Mouse (Mus musculus) heart, embryonic 13.5 days (tissue): ENCODE results near the gene Olfr140. TPM values are rescaled to one million over a fixed set of nuclear protein-coding genes. Genes with fewer than 3 reads are reported as not detected.

ENCODE experiments used
- ATAC-seq: fragments of 200-750 bp; cut with Nextera tagmentation; 2 replicates; pipeline ENCODE4 v1.8.0; 2017; ENCODE audit warnings: moderate TSS enrichment; ENCODE audit not compliant: insufficient number of reproducible peaks, low FRiP score, low TSS enrichment; ENCODE audit errors: extremely low read depth
- H3K27ac ChIP-seq: fragments of 300-500 bp; sonication (generic); replicated peaks from 2 replicates; pipeline ENCODE4 v1.5.1; 2015; ENCODE audit warnings: moderate library complexity, mild to moderate bottlenecking, inconsistent platforms
- H3K27me3 ChIP-seq: fragments of 300-500 bp; sonication (generic); replicated peaks from 2 replicates; pipeline ENCODE4 v1.6.1; 2015; ENCODE audit warnings: mild to moderate bottlenecking, inconsistent platforms
- H3K36me3 ChIP-seq: fragments of 300-500 bp; sonication (generic); 2 replicates; pipeline ENCODE4 v1.6.1; 2015; ENCODE audit warnings: mild to moderate bottlenecking, inconsistent platforms
- H3K4me1 ChIP-seq: fragments of 300-500 bp; sonication (generic); 2 replicates; pipeline ENCODE4 v1.6.1; 2015; ENCODE audit warnings: inconsistent platforms
- H3K4me2 ChIP-seq: fragments of 300-500 bp; sonication (generic); 2 replicates; pipeline ENCODE4 v1.6.1; 2015; ENCODE audit warnings: inconsistent platforms, mild to moderate bottlenecking, moderate library complexity
- H3K4me3 ChIP-seq: fragments of 300-500 bp; sonication (generic); 2 replicates; pipeline ENCODE4 v1.5.1; 2015; ENCODE audit warnings: moderate library complexity, mild to moderate bottlenecking, inconsistent platforms
- H3K9ac ChIP-seq: fragments of 300-500 bp; sonication (generic); 2 replicates; pipeline ENCODE4 v1.6.1; 2015; ENCODE audit warnings: inconsistent platforms, mild to moderate bottlenecking, moderate library complexity
- H3K9me3 ChIP-seq: fragments of 300-500 bp; sonication (generic); 2 replicates; pipeline ENCODE4 v1.6.1; 2016; ENCODE audit warnings: inconsistent platforms
- WGBS: fragments of 180-500 bp; shearing (Covaris S2); methylation state at CpG from one replicate; pipeline ENCODE4 v1.1.7; 2015; ENCODE audit warnings: mixed read lengths; 5-methylcytosine and 5-hydroxymethylcytosine counted together
- polyA plus RNA-seq: library from polyadenylated mRNA; unstranded; fragments of >200 nt; fragmentation: Nextera tagmentation; extraction: Ambion mirVana; gene quantifications from 2 replicates; pipeline ENCODE4 v1.2.1, GENCODE M21; 2015

Gene Olfr140
- not detected in 2 replicates for polyA plus RNA-seq

- 0 out of 2 replicates have a peak, but pooled peaks cover 2% of the 10 kb centered on the region for H3K9me3 ChIP-seq
- H3K4me1 ChIP-seq: no peaks in the 10 kb centered on the region
- H3K4me3 ChIP-seq: no peak within 1 kb of the TSS
- H3K9ac ChIP-seq: no peak within 1 kb of the TSS
- H3K27ac ChIP-seq: no peak within 1 kb of the TSS
- no peak within 1 kb of the TSS for H3K4me2 ChIP-seq
- ATAC-seq: no peak
- no peaks in the 10 kb centered on the region for H3K36me3 ChIP-seq
- no peaks in the 10 kb centered on the region for H3K27me3 ChIP-seq
Measured at GRCm38 (mm10) chr2:90063494-90063893, at the start of gene Olfr140. TSS of gene Olfr140 (minus strand) at chr2:90063594.

GRCm38 (mm10) chr2:90070065-90070464, 6.7 kb upstream of the Olfr140 start:
- H3K9ac ChIP-seq: no peak overlapping the region
- ATAC-seq: no peak
- no peaks in the 10 kb centered on the region for H3K36me3 ChIP-seq
- no peak overlapping the region for H3K4me2 ChIP-seq
- H3K4me3 ChIP-seq: no peak overlapping the region
- H3K27ac ChIP-seq: no peak overlapping the region
- 0 out of 2 replicates have a peak, but pooled peaks cover 2% of the 10 kb centered on the region for H3K9me3 ChIP-seq
- no peaks in the 10 kb centered on the region for H3K4me1 ChIP-seq
- no peaks in the 10 kb centered on the region for H3K27me3 ChIP-seq
- WGBS: 69% methylated on average over 2 of the region's 2 CpGs

GRCm38 (mm10) chr2:90035037-90035436, 28.4 kb downstream of the Olfr140 start, which contains the start of gene Olfr1265:
TSS of gene Olfr1265 (plus strand) at chr2:90035337.
- H3K36me3 ChIP-seq: no peaks in the 10 kb centered on the region
- H3K27ac ChIP-seq: no peak within 1 kb of the TSS
- no peaks in the 10 kb centered on the region for H3K27me3 ChIP-seq
- no peak within 1 kb of the TSS for H3K4me2 ChIP-seq
- no peak within 1 kb of the TSS for H3K9ac ChIP-seq
- no peaks in the 10 kb centered on the region for H3K9me3 ChIP-seq
- H3K4me1 ChIP-seq: no peaks in the 10 kb centered on the region
- H3K4me3 ChIP-seq: no peak within 1 kb of the TSS
- ATAC-seq: no peak

GRCm38 (mm10) chr2:90025477-90025876, 37.9 kb downstream of the Olfr140 start, which contains the start of gene Olfr1264:
TSS of gene Olfr1264 (minus strand) at chr2:90025577.
- H3K9ac ChIP-seq: no peak within 1 kb of the TSS
- H3K27ac ChIP-seq: no peak within 1 kb of the TSS
- no peak within 1 kb of the TSS for H3K4me2 ChIP-seq
- ATAC-seq: no peak
- no peaks in the 10 kb centered on the region for H3K36me3 ChIP-seq
- no peak within 1 kb of the TSS for H3K4me3 ChIP-seq
- 59% methylated on average over 2 of the region's 2 CpGs for WGBS
- H3K27me3 ChIP-seq: no peaks in the 10 kb centered on the region
- no peaks in the 10 kb centered on the region for H3K4me1 ChIP-seq
- 0 out of 2 replicates have a peak, but pooled peaks cover 3% of the 10 kb centered on the region for H3K9me3 ChIP-seq

- Histone ChIP-seq H3K27ac (no peak within 1 kb of the TSS), H3K4me3 (no peak within 1 kb of the TSS), H3K4me2 (no peak within 1 kb of the TSS), H3K4me1 (no peaks in the 10 kb centered on the region), H3K36me3 (no peaks in the 10 kb centered on the region), H3K27me3 (no peaks in the 10 kb centered on the region), H3K9ac (no peak within 1 kb of the TSS), H3K9me3 (no peaks in the 10 kb centered on the region)
- WGBS: 64% methylated on average over 2 of the region's 2 CpGs
- no peak for ATAC-seq
Measured at GRCm38 (mm10) chr2:90011831-90012230, 51.6 kb downstream of the Olfr140 start, which contains the start of gene Olfr1263. TSS of gene Olfr1263 (plus strand) at chr2:90012131.

DNA sequence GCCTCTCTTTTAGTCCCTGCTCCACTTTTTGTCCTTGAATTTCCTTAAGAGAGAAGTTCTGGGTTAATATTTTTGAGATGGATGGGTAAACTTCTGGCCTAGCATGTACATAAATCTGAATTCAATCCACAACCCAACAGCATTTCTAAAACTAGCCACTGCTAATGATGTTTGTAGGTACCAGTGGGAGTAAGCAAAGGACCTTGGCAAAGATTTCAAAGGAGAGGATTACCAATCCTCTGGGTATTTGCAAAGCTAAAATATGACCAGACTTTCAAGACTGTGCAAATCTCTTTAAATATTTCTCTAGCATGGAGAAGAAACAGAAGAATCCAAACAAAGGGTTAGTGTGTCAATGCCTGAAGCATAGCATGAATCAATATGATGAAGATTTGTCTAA, 63.5 kb downstream of the Olfr140 start, which contains the start of gene Olfr1262:
TSS of gene Olfr1262 (plus strand) at position 301 of the 400 bp plus-strand sequence.
- H3K4me2 ChIP-seq: no peak within 1 kb of the TSS
- no peak within 1 kb of the TSS for H3K27ac ChIP-seq
- no peaks in the 10 kb centered on the region for H3K36me3 ChIP-seq
- ATAC-seq: no peak
- no peaks in the 10 kb centered on the region for H3K9me3 ChIP-seq
- no peaks in the 10 kb centered on the region for H3K4me1 ChIP-seq
- H3K4me3 ChIP-seq: no peak within 1 kb of the TSS
- H3K27me3 ChIP-seq: no peaks in the 10 kb centered on the region
- H3K9ac ChIP-seq: no peak within 1 kb of the TSS

Other genes with a start within 250 kb of the Olfr140 start
- not detected in 2 replicates for gene Olfr1256, start 222.0 kb downstream of the Olfr140 start, polyA plus RNA-seq
- not detected in 2 replicates for gene Olfr48, start 215.4 kb downstream of the Olfr140 start, polyA plus RNA-seq
- not detected in 2 replicates for gene Olfr1257, start 185.2 kb downstream of the Olfr140 start, polyA plus RNA-seq
- gene Olfr1258, start 136.3 kb downstream of the Olfr140 start, polyA plus RNA-seq: not detected in 2 replicates
- gene Olfr1259, start 114.9 kb downstream of the Olfr140 start, polyA plus RNA-seq: not detected in 2 replicates
- gene Olfr1260, start 89.3 kb downstream of the Olfr140 start, polyA plus RNA-seq: not detected in 2 replicates
- gene Olfr1261, start 72.4 kb downstream of the Olfr140 start, polyA plus RNA-seq: not detected in 2 replicates
- gene Olfr1262, start 63.4 kb downstream of the Olfr140 start, polyA plus RNA-seq: not detected in 2 replicates
- gene Olfr1263, start 51.5 kb downstream of the Olfr140 start, polyA plus RNA-seq: not detected in 2 replicates
- gene Olfr1264, start 38.0 kb downstream of the Olfr140 start, polyA plus RNA-seq: not detected in 2 replicates
- gene Olfr1265, start 28.3 kb downstream of the Olfr140 start, polyA plus RNA-seq: not detected in 2 replicates
- gene Olfr1269, start 57.8 kb upstream of the Olfr140 start, polyA plus RNA-seq: not detected in 2 replicates
- not detected in 2 replicates for gene Olfr32, start 78.7 kb upstream of the Olfr140 start, polyA plus RNA-seq
- not detected in 2 replicates for gene Olfr1270, start 89.5 kb upstream of the Olfr140 start, polyA plus RNA-seq
- gene Olfr1506, start 160.9 kb upstream of the Olfr140 start, polyA plus RNA-seq: not detected in 2 replicates
- gene Olfr142, start 194.0 kb upstream of the Olfr140 start, polyA plus RNA-seq: not detected in 2 replicates
- not detected in 2 replicates for gene Olfr1271, start 207.4 kb upstream of the Olfr140 start, polyA plus RNA-seq
- not detected in 2 replicates for gene Olfr1272, start 229.2 kb upstream of the Olfr140 start, polyA plus RNA-seq